Mouse (Mus musculus): Measurements from ENCODE around the gene 1700017N19Rik.
A peak's percentile ranks its signal among the peaks of the same experiment; 100 is the strongest.
"Not testable (repeated sequence)": the region's sequence is repeated elsewhere in the genome, so short reads cannot be mapped to it uniquely, and the experiment has no call there.

1700017N19Rik gene

DNA sequence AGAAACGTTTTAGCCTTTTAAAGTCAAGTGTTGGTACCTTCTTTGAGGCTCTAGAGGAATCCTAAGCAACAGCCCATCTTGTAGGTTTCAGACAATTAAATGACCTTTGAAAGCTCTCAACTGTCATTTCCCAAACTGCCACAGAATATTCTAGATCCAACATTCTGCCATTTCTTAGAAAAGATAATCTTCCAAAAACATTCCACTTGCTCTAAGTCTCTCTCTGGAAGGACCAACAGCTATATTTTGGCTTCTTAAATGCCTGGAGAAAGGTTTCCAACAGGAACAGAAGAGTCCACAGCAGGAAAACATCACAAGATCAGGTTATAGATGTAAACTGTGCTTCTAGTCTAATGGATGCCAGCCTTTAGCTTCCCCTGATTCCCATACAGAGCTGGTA, at the start of gene 1700017N19Rik, which contains the start of gene 4930430F08Rik:
Gene 1700017N19Rik, plus strand, starts transcription at position 162 of the 400 bp plus-strand sequence.
Gene 4930430F08Rik, minus strand, starts transcription at position 101 of the 400 bp plus-strand sequence.
- DNase-seq: no peak

DNA sequence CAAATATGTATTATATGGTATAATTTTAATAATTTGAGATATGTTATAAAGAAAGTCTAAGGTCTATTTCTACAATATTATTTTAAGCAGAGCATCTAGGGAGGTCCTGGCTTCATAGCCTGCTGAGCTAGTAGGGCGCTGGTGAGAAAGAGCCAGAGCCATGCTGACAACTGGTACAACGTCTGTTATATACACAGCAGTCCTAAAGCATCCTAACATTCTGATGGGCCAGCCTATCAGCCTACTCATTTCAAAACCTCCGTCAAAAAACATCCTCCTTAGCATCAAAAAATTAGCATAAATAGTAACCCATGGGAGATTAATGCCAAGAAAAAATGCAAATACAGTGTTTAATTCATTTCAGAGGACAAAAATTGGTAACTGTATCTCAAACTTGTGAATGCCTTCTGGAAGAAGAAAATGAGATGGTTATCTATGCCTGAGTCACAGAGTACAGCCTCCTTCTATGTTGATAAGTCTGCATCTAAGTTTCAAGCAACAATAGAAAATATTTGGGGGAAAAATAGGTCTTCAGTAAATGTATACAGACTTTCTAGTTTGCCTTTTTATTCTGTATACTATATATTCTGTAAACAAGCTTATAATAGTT, 33.6 kb upstream of the 1700017N19Rik start:
- DNase-seq: no peak

- DNase-seq: not testable (repeated sequence)
These were observed 29.9 kb upstream of the 1700017N19Rik start for GRCm38 (mm10) chr10:100560194-100560883.

DNA sequence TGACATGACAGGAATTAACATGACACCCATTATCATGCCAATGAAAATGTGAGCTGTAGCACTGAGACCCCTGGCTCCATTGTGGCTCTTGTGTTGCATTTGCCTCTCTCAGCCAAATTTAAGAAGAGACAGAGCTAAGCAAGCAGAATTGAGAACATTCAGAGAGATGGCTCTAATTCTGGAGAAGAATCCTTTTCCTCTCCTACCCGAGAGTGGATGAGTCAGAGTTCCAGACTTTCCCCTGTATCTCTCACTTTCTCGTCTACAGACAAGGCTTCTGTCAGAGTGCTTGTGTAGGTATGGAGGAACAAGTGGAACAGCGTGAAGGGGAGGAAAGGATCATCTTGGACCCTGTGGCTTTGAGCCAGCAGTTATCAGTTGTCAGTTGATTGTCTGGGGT, 26.2 kb upstream of the 1700017N19Rik start:
- DNase-seq: no peak

DNA sequence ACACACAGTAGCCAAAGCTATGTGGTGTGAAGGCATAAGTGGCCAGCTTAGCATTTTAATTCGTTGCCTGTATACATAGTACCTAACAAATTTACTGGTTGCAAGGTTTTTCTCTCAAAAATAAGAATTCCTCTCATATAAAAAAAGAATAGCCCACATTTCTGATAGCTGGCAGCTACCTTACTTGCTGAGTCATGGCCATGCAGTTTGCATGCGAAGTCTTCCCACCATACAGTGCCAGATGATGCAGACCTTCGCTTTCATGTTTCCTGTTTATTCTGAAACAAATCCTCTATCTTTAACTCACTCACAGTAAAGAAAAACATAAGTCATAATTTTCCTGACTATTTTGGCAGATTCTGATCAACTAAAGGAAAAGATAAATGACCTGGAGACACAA, 18.6 kb upstream of the 1700017N19Rik start:
- peak; percentile 32 for DNase-seq

DNA sequence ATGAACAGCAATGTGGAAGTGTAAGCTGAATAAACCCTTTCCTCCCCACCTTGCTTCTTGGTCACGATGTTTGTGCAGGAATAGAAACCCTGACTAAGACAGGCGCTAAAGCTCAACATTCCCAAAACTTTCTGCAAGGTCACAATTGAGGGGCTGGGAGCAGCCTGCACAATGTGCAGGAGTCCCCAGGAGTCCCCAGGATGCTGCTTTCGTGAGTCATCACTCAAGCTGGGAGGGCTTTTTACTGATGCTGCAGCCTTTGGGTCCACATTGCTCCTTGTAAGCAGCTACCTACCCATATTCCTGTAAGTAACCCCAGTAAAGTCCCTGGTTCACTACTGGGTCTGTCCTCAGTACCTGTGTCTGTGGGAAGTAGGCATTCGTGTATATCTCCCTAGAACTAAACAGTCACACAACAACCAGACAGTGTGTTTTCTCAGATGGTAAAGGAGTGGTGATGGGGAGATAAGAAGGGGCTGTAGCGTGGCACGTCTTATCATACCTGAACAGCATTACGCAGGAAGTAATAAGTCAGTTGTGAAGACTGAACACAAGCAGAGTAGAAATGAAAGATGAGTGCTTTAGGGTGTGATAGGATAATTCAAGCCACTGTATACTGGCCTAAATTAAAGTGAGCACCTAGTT, 15.7 kb upstream of the 1700017N19Rik start:
- DNase-seq: no peak

DNA sequence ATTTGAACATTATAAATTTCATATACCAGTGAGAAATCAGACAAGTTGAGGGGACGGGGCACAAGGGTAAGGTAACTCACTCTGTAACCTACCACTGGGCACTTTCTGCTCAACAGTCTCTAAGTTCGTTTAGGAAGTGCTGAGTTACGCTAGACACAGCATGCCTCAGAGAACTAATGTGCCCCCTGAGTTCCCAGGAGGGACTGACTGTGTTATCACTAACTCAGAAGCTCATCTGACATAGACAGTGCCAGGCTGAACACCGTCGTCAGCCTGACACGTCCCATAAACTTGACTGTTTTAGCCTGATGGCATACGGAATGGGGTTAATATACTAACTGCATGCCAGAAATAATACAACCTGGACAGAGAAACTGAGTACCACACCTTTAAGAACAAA, 15.0 kb upstream of the 1700017N19Rik start:
- no peak for DNase-seq

DNA sequence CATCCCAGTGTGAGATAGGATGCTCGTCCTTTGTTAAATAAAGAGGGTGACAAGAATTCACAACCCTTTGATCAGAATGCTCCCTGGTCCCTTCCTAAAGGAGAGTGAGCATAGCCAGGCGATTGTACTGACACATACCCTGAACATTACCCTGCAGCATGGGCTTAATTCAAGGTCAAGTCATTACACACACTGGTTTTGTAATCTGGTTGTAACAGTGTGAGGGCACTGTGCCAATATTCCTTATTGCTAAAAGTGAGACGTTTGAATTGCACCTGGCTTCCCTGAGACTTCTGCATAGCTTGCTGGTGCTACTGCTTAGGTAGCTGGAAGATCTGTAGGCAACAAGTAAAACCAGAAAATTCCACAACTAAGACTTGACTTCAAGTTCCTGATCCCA, 6.1 kb upstream of the 1700017N19Rik start:
- no peak for DNase-seq

DNA sequence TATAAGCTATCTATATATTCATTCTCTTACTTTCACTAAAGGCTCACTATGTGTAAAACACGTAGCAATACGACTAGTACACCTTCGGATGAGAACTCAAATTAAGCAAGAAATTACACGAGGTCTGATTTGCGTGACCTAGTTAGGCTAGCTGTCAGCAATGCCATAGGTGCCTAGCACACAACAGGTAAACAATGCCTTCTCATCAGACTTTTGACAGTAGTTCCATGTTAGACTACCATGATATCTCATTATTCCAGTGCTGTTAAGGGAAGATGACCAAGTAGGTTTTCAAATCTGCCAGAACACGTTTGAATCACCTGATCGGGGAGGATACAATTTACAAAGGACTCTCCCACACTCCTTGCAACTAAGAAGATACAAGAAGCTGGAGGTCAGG, 1.8 kb upstream of the 1700017N19Rik start:
- DNase-seq: no peak

GRCm38 (mm10) chr10:100588932-100589388, 1.3 kb upstream of the 1700017N19Rik start:
- peak; percentile 92 for DNase-seq

DNA sequence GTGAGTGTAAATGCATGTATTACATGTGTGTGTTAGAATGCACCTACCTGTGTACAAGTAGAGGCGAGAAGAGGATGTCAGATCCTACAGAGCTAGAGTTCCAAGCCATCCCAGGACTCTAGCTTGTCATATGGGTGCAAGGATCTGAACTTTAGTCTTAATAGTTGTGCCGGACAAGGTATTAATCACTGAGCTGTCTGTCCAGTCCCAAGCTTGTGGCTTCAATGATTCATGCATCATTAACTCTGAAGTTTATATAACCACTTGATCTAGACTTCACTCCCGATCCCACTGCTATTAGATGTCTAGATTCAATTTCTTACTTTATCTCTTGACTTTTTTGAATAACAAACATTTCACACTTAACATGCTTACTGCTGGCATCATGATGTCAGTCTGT, 8.1 kb downstream of the 1700017N19Rik start:
- no peak for DNase-seq

DNA sequence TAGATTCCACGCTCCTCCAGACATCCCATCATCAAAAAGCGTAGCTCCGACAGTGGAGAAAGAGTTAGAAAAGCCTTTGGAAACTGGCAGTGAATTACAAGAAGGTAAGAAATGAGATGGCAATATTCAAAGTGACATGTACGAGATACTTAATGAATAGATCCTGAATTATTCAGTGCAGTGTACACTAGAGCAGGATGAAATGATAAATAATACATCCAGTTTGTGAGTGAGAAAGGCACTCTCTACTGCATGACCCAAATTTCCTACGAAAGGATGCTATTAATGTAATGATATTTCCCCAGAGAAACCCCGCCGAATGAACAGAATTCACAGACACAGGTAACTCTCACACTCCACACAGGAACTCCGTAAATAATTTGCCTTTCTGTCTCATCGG, 13.2 kb downstream of the 1700017N19Rik start:
- no peak for DNase-seq

DNA sequence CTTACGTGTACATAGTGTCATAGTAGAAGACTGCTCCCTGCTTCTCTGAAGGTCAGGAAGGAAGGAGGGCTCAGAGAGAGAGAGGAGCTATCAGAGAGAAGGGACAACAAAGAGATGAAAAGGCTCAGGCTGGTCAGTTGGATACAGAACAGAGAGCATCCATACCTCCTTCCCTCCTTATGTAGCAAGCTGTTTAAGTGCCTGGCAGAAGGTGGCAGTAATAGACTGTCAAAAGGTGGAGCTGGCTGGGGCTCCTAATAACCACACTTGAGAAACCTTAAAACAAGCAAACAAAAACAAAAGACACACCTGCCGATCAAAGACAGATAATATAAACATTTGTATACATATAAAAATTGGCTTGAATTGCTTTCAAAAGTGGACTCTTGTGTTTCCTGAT, 14.0 kb downstream of the 1700017N19Rik start:
- no peak for DNase-seq

DNA sequence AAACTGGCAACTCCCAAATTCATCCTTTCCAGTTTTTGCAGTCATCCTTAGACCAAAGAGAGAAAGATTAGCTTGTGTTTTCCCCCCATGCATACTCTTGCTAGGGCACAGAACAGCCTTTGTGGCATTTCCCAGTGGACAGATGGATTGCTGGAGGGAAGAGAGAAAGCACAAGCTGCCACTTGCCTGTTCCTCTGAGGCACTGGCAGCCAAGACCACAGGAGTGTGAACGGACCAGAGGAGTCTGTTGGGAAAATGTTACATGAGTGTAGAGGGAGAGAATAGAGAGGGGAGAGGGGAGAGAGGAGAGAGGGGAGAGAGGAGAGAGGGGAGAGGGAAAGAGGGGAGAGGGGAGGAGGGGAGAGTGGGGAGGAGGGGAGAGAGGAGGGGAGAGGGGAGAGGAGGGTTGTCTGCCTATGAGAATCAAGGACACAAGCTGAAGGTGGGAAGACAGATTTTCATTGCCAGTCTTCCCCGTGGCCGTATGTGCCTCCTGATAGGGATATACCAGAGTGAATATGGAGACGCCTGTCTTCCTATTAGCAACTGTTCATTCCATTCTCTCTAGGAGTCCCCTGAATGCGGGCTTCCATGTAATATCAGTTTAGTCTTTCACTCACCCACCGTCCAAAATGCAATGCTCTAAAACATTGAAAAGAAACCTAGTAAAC, 27.1 kb downstream of the 1700017N19Rik start:
- DNase-seq: no peak

DNA sequence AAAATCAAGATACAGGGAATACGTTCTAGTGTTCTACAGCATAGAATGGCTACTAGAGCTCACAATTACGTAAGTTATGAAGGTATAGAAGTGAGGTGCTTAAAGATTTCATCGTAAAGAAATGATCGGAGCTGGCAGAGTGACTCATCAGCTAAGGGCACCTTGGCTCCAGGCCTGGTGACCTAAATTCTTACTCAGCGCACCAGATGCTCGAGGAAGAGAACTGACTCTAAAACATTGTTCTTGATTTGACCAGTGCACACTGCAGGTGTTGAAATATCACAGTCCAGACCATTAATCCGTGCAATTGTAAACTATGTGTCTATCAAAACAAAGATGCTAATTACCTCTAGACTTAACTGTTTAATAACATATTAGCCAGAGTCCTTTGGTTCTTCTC, 29.2 kb downstream of the 1700017N19Rik start:
- DNase-seq: no peak

- no peak for DNase-seq
These were observed 29.8 kb downstream of the 1700017N19Rik start for GRCm38 (mm10) chr10:100620040-100620439.

- no peak for DNase-seq
These were observed 32.2 kb downstream of the 1700017N19Rik start for GRCm38 (mm10) chr10:100622494-100622893.

- peak; percentile 60 for DNase-seq
These were observed 39.6 kb downstream of the 1700017N19Rik start for GRCm38 (mm10) chr10:100629762-100630438.

- no peak for DNase-seq
These were observed 52.6 kb downstream of the 1700017N19Rik start for GRCm38 (mm10) chr10:100642887-100643286.

DNA sequence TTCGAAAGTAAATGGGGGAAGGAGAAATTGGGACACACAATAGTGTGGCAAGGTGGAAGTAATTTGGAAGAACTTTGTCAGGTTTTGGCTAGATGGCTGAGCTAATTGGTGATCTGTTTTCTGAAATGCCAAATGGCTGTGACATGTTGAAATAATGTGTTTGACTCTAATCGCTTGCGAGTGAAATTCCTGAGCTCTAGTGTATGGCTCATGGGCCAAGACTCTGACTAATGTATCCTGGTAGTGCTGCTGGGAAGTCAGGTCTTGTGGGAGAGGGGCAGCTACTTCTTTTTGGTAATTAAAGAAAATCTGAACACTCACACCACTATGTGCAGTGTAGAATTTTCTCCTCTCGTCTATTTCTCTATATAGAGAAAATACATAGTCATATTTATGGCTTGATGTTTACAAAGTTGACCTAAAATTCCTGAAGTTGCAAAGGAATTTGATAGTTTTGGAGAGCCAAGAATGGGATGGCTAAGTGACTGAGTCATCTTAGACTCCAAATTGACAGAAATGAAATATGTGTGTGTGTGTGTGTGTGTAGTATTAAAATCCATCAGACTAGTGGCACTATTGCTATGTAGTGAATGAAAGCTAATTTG, 55.1 kb downstream of the 1700017N19Rik start:
- no peak for DNase-seq

DNA sequence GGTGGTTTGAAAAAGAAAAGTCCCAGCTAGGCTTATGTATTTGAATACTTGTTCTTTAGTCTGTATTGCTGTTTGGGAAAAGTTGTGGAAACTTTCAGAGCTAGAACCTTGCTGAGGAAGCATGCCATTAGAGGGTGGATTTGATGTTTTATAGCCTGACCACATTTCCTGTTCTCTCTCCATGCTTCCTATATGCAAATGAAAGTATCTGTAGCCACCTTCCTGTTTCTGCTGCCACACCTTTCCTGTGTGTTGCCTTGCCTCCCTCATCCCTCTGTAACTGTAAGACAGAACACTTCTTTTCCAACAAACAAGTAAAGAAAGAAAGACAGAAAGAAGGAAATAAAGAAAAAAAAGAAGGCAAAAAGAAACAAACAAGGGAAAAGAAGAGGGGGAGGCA, 63.9 kb downstream of the 1700017N19Rik start:
- DNase-seq: no peak

GRCm38 (mm10) chr10:100661970-100662590, 71.8 kb downstream of the 1700017N19Rik start:
- no peak for DNase-seq

Measured in right cerebral cortex, adult 18-20 months (tissue).